Mouse (Mus musculus) adrenal gland, postnatal 4 days (tissue): ENCODE results near the gene Nfasc. TPM values are rescaled to one million over a fixed set of nuclear protein-coding genes. Genes with fewer than 3 reads are reported as not detected.

Experiments
- DNase-seq, 2 experiments: peaks; one replicate each; pipeline ENCODE4 v3.0.0; 2021 to 2022; ENCODE audit warnings: low spot score in 2 of 2, mixed read lengths in 2 of 2
- total RNA-seq, 2 experiments: library from RNA; stranded (reverse); gene quantifications; 2 replicates each; pipeline ENCODE4 v1.2.3; 2021

The Nfasc gene
- total RNA-seq, 2 experiments from 2014 or later: 12.5 to 13.0 TPM

- no peak for DNase-seq
Measured at GRCm38 (mm10) chr1:132653161-132653560, 88.4 kb downstream of the Nfasc start.

- no peak for DNase-seq
Measured at GRCm38 (mm10) chr1:132650680-132651079, 90.9 kb downstream of the Nfasc start.

- no peak for DNase-seq
Measured at GRCm38 (mm10) chr1:132647958-132648357, 93.6 kb downstream of the Nfasc start.

- no peak for DNase-seq
Measured at GRCm38 (mm10) chr1:132641049-132641795, 100.4 kb downstream of the Nfasc start.

GRCm38 (mm10) chr1:132640256-132640655 lies 101.3 kb downstream of the Nfasc start:
- no peak for DNase-seq

DNA sequence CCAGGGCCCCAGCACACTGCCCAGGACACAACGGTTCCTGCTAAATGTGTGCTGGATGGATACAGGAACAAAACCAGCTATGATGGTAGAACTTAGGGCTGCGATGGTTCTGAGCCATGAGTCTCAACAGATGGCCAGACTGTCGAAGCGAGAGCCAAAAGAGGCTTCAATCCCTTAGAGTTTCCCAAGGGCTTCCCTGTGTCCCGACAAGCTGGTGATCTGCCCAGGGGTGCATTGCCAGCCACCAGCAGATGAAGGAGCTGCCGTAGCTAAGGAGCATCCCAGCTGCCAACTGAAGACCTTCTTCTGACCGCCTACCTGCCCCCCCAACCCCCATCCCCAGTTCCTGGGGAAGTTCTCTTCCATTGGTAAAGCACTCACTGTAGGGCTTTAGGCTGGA lies 104.3 kb downstream of the Nfasc start:
- no peak for DNase-seq

DNA sequence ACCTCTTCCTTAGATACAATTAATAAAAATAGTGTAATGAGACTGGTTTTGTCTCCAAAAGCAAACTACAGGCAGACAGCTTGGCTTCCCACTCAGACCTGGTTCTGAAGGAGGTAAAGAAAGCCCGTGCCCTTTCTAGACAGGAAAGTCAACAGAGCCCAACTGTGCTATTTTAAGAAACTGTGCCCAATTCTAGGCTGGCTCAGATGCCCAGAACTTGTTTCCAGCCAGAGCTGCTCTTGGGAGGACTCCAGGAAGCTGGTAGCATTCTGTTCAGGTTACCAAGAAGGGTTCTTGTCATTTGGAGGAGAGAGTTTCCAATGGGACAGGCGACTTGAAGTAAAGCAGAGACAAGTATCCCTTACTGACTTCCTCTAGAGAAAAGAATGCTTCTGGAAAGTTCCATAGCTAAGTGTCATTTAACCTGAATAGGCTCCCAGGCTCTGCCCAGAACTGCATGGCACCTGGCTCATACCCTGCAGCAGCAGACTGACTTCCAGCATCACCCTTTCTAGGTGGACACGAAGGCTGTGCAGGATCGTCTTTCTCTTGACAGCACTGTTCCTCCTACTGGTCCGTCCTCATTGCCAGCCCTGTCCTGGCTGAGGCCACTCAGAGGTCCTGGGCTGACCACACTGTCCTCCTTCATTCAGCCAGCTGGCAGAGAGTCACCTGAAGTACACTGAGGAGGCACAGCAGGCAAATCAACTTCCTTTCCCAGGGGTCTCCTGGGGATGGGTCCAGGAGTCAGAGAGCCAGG lies 111.8 kb downstream of the Nfasc start:
- DNase-seq: no peak

GRCm38 (mm10) chr1:132628599-132628998 lies 113.0 kb downstream of the Nfasc start:
- DNase-seq: no peak

DNA sequence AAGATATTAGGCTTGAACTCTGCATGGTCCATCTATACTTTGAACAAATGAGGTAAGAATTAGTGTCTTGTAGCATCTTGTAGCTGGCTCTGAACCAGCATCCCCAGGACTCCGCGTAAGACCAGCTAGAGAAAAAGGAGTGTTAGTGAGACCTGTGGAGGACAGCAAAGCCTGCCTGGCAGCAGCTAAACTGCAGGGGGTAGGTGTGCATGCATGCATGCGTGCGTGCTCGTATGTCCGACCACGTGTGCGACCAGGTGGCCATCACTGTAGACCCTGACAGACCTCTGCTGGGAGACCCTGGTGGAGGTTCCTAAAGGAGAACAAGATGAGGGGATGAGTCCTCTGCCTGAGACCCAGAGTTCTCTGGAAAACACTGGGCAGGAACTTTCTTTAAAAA lies 113.4 kb downstream of the Nfasc start:
- no peak for DNase-seq

DNA sequence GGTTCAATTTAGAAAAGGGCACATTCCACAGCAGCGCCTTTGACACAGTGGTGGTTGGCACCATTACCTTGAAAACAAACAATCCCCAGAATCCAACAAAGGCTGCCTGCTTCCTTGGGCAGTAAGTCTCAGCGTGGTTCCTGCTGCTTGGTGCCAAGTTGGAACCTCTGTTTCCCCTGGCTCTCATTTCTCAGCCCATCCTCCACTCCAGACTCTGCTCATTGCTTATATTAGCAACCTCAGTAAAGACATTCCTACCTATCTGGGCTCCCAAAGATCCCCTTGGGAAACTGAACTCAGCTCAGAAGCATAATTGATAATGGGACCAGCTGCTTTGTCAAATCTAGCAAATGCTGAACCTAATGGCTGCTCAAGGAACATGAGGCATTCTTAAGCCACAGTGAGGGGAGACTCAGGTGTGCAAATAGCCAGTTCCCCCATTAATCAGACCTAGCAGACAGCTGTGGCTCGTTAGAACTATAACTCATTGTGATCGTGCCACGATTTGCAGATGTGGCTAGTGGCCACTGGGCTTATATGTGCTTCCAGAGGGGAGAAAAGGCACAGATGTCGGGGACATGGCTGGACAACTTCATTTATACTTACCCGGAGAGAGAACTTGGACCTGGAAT lies 115.4 kb downstream of the Nfasc start:
- DNase-seq: no peak

DNA sequence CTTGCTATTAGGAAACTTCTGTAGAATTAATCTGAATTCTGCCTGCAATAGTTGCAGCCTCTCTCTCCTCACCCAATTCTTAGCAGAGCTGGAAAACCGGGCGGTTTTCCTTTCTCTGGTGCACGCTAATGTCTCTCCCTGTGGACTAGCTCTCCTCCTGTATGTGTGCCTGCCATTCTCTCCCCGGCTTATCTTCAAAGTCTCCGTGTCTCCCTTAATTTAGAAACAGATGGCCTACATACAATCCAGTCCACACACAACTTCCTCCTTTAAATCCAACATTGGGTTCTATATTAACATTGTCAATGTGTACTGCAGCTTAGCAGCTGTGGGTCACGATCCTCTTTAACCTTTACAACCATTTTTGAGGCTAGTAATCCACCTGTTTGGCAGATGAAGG lies 116.6 kb downstream of the Nfasc start:
- no peak for DNase-seq

DNA sequence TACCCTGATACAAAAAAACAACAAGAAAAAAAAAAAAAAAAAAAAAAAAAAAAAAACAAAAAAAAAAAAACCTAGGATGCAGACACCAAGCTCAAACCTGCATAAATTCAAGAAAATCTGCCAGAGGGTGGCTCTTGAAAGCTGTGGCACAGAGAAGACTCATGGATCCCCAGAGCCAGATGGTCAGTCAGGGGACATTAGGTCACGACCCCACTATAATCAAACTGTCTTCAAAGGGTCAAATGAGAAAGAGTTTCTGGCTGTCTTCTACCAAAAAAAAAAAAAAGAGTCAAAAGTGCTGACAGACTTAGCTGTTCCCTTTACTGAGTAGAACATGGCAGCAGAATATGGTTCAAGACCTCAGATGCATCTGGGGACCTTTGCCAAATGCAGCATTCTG lies 117.1 kb downstream of the Nfasc start:
- no peak for DNase-seq

DNA sequence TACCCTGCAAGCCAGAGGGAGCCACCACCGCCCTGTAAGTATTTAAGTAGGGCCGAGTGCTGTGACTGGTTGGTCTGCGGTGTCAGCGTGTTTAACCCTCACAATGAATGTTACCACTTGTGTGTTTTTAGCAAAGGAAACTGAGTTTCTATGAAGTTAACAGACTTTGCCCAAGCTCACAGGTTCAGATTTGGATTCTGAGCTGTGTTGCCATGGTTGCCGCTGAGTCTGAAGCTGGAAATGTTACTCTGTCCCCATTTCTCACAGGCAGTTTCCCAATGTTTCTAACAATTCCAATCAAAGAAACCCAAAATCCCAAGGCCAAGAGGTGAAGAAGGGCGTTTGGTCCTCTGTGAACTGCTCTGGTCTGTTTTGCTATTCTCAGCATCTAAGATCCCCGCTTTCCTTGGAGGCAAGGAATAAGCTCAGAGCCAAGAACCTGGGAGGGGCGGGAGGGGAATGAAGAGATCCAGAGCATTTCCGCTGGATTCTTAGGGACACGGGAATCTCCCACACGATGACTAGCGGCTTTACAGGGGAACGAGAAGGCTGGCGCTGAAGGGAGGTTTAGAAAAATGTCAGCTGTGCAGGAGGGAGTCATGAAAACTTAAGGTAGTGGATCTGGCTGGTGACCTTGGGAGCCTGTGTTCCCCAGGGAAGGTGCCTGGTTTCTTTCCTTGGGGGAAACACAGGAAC lies 117.8 kb downstream of the Nfasc start:
- DNase-seq: no peak

DNA sequence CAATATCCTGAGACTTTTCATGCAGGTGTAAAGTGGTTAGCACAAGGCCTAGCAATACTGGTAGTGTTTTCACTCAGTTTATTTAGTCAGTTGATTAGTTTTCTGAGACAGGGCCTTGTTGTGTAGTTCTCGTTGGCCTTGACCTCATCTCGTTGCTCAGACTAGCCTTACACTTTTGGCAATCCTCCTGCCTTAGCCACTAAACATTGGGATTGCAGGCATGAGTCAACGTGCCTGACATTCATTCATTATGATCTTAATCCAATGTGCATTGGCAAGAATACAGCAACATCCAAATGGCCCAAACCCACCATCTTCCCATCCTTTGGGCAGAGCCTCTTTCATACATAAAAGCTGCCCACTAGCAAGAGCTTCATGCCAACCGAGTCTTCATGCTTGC lies 129.5 kb downstream of the Nfasc start:
- no peak for DNase-seq

DNA sequence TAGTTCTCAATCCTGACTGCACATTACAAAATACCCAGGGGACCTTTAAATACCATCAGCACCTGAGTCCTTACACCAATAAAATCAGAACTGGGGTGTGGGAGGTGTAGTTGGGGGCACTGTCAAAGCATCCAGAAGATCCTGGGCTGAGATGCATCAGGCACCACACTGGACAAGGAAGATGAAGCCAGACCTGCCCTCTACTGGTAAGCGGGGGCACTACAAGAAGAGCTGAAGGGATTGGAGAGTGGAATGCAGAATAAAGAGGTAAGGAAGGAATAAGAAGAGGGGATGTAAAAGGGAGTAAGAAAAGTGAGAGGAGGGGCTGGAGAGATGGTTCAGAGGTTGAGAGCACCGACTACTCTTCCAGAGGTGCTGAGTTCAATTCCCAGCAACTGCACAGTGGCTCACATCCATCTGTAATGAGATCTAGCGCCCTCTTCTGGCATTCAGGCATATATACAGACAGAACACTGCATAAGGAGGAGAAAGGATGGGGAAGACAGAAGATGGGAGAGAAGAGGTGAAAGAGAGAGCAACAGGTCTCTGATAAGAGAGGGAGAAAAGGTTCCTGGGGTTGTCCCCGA lies 132.5 kb downstream of the Nfasc start:
- DNase-seq: peak in 1 of 2 experiments; percentile 43

DNA sequence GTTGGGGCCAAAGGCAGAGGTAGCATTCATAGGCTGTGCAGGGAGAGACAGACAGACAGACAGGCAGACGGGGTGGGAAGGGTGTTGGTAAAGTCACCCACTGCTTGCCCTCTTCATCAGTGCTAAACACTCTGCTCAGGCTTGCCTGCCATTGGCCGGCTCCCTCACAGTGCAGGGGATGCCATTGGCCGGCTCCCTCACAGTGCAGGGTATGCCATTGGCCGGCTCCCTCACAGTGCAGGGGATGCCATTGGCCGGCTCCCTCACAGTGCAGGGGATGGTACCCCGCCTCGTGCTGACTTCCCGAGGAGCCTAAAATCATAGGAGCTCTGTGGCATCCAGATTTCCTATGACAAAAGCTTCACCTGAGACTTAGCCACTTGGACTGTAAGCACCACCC lies 139.4 kb downstream of the Nfasc start:
- no peak for DNase-seq

GRCm38 (mm10) chr1:132598024-132598423 lies 143.6 kb downstream of the Nfasc start:
- no peak for DNase-seq

DNA sequence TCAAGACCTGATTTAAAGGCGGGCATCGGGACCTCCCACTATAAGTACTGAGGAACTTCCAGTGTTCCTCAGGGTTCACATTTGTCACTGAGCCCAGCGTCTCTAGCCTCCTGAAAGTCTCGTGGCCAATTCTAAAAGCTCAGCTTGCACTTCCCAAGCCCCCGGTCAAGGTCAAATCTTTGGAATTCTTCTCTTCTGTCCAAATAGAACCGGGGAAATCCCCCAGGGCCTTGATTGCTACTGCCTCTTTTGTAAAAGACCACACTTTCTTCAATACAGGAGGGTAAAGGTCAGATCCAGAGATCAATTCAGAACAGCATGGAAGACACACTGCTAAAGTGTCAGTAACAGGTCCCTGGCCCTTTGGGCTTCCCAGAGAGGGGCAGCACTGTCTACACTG lies 145.9 kb downstream of the Nfasc start:
- DNase-seq: no peak

- peak; percentile 27 to 54 for DNase-seq
Measured at GRCm38 (mm10) chr1:132594587-132594986, 147.0 kb downstream of the Nfasc start.

DNA sequence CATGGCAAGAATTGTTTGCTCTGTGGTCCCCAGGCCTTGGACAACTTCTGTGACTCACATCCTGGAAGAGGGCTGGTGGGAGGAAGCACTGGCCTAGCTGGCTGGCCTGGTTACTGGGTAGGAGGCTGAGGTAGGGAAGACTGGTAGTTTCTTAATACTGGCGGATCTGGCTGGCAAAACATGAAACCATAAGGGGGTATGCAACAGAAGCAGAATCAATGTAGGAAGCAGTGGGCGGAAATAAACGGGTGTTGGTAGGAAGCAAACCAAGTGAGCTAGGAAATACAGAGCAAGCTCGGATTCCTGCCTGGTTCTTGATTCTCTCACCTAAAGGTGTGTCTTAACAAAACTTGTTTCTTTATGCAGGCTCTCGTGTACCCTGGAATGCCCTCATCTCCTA lies 149.5 kb downstream of the Nfasc start:
- DNase-seq: no peak

- DNase-seq: no peak
Measured at GRCm38 (mm10) chr1:132591399-132591930, 150.1 kb downstream of the Nfasc start.
